13 mouse cellular contexts compared by ENCODE assay signal in the genomic region with DNA sequence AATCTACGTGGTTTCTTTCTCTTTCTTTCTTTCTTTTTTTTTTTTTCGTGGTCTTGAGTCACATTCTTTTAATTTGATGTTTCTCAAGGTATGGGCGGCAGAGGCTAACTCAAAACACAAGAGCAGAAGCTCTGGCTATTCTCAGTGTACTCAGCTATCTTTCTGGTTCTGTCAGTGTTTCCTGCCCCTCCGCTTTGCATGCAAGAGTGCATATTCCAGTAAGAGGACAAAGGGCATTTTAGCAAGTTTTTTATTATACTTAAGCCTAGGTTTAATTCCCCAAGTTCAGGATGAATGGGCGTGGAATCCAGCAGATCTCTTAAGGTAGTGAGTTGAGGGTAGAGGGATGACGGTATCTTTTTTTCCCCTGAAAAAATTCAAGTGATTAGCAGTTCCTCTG.
"Had no signal": no experiment of that assay in that cellular context is flagged by ENCODE, and none has a peak within 500 bp of the region (broad histone marks: within the 10 kb centered on the region; RNA-seq: fewer than 3 reads in every experiment).

No protein-coding gene starts in this region.

- H3K9ac ChIP-seq: liver, embryonic 15.5 days; neural tube, embryonic 13.5 days had no signal

- H3K9me3 ChIP-seq: limb, embryonic 10.5 days; liver, embryonic 15.5 days; neural tube, embryonic 13.5 days had no signal

- DNase-seq: lung, adult 2 months; lung, postnatal 36 days; right cerebral cortex, postnatal 14 days; thymus, adult 2 months; thymus, postnatal 25 days had no signal

- H3K27me3 ChIP-seq: liver, embryonic 15.5 days; neural tube, embryonic 13.5 days had no signal

- H3K36me3 ChIP-seq: limb, embryonic 10.5 days; liver, embryonic 15.5 days; neural tube, embryonic 13.5 days had no signal

- ATAC-seq: hindbrain, embryonic 16.5 days; inflammation-experienced regulatory T-cells, adult 6 months; lung, postnatal 0 days; midbrain, embryonic 16.5 days had no signal

- H3K4me1 ChIP-seq: limb, embryonic 10.5 days; liver, embryonic 15.5 days; neural tube, embryonic 13.5 days had no signal

- H3K27ac ChIP-seq: limb, embryonic 10.5 days; liver, embryonic 15.5 days; neural tube, embryonic 13.5 days had no signal

- H3K4me3 ChIP-seq: limb, embryonic 10.5 days; liver, embryonic 15.5 days; neural tube, embryonic 13.5 days had no signal

- H3K4me2 ChIP-seq: liver, embryonic 11.5 days; liver, embryonic 15.5 days; neural tube, embryonic 13.5 days had no signal
